Mouse (Mus musculus) common myeloid progenitor, adult 5-6 weeks (primary cell): ENCODE measurements around the gene Adamts6. TPM values are rescaled to one million over a fixed set of nuclear protein-coding genes. Genes with fewer than 3 reads are reported as not detected.
A peak's percentile ranks its signal among the peaks of the same experiment; 100 is the strongest.

Source experiments
- ATAC-seq: replicated peaks from 2 replicates; pipeline ENCODE4 v1.8.0; 2016; ENCODE audit warnings: low read depth, mild to moderate bottlenecking, moderate TSS enrichment, inconsistent platforms; ENCODE audit not compliant: poor library complexity, severe bottlenecking
- total RNA-seq: library from RNA; stranded (forward); fragments of 200-1000, 187-1606 nt; gene quantifications from 2 replicates; pipeline ENCODE4 v1.2.3, GENCODE M21; 2017

Gene Adamts6
- total RNA-seq, 1 experiment from 2014 or later: 3.0 TPM

DNA sequence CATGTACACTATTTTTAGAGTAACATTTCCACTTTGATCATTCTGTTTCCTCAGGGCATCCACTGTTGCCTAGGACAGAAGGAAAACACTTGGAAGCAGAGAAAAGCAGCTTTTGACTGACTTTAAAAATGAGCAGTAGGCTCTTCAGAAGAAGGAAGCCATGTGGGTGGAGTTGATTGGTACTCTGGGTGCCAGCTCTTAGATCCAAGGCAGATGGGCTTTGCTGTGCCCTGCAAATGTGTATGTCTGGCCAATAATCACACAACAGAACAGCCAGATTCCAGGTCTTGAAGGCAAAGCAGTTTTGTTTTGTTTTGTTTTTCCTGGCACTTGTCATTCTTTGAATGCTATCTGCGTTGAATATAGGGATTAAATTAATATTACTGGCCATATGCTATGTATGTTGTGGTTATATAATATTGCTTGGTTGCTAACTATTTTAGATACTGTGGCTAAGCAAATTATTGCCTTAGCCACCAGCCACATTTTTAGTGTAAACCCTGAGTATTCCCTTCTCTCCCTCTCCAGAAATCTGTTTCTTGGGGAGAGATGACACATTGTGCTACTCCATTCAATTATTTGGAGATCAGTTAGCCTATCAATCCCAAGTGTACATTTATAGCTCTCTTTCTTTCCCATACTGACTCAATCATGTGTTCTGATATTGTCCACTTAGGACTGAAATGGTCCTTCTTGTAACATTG, 165.8 kb downstream of the Adamts6 start:
- ATAC-seq: no peak

DNA sequence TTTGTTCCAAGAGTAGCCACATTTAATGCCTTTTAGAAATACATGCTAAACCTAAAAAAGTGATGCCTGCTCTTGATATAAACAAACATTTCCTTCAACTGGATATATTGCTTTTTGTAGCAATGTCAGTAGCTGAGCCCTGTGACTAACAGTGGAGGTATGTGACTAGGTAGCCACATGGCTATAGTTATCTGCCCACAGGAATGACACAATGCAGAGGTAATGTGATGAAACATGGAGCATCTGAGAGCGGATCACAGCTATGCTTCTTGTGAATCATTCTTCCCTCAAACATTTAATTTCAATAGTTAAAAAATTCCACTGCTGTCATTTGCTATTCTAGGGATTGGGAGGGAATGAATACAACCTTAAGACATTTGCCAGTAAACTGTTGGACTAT, 172.7 kb downstream of the Adamts6 start:
- no peak for ATAC-seq

DNA sequence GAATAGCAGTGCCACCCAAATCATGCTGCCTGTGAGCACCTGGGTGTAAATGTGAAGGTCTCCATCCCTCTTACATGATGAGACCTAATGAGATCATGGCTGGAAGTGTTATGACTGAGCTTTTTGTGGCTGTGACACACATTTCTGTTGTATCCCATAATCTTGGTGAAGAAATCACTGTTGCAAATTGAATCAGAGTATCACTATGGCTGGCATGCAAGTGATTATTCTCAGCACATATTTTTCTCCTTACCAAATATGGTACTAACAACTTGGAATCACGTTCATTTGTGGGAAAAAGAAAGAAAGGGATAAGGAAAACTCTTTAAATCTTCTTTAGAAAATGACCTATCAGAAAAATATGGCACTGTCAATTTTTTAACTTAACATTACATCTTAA, 180.4 kb downstream of the Adamts6 start:
- no peak for ATAC-seq

GRCm38 (mm10) chr13:104476285-104476956, 188.8 kb downstream of the Adamts6 start:
- no peak for ATAC-seq

GRCm38 (mm10) chr13:104482426-104483089, 194.9 kb downstream of the Adamts6 start:
- ATAC-seq: no peak

GRCm38 (mm10) chr13:104483111-104483722, 195.6 kb downstream of the Adamts6 start:
- no peak for ATAC-seq

- no peak for ATAC-seq
Measured at GRCm38 (mm10) chr13:104491046-104491811, 203.6 kb downstream of the Adamts6 start.

DNA sequence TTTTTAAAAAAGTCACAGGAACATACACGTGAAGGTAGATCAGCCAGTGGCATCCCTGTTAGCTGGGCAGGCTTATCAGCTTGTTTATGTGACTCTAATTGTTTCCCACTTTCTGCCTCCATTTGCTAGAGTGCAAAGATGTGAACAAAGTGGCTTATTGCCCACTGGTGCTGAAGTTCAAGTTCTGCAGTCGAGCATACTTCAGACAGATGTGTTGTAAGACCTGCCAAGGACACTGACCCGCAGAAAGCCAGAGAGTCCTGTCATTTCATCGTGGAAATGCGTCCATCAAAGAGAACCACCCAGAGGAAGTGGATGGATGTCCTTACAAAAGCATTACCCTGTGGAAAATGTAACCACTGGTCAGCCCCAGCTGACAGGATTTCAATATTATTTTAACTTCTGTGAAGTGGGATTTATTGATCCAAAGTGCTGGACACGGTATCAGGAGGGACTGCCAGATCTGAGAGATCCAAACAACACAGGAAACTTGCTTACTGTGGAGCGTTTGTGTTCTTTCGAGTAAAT, 205.9 kb downstream of the Adamts6 start:
- no peak for ATAC-seq

DNA sequence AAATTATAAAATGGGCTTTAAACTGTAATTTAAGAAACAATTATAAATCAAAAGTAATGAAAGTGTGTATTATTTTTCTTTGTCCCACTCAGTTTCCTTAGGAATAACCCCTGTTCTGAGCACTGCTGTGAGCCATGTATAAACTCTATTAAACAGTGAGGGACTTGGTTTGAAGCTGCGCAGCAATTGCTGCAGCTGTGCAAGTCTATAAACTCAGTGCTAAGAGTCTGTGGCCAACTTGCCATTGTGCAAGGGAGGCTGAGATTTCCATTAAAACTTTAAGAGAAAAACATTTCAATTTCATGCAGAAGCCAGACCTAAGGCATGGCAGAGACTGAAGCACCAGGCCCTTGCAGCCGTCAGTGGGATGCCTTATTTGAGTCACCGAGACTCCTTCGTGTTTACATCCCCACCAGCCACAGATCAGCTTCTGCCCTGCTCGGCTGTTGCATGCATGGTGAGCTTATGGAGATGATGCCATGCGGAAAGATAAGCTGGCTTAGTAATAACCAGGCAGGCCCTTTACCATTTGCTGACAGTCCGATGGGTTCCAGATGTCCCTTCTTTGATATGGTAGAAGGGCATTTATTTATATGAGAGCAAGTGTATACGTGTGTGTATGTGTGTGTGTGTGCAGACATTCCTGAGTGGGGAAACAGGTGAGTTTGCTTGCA, 206.7 kb downstream of the Adamts6 start:
- no peak for ATAC-seq

DNA sequence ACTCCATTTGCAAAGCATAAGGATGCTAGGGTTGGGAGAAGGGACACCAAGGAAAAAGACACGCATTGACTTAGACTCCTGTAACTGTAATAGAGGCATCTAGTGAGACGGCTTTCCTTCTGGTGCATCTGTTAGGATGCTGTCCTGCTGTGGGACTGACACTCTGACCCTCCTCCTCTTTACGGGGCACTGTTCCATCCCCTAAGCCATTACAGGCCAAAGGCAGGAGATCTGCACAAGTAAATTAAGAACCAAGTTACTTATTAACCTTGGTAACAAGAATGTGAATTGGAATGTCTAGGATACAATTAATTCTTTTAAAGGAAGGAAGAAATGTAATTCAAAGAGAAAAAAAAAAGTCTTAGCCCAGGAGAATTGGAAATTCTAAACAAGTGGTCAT, 210.0 kb downstream of the Adamts6 start:
- no peak for ATAC-seq

- no peak for ATAC-seq
Measured at GRCm38 (mm10) chr13:104498669-104499068, 211.0 kb downstream of the Adamts6 start.

DNA sequence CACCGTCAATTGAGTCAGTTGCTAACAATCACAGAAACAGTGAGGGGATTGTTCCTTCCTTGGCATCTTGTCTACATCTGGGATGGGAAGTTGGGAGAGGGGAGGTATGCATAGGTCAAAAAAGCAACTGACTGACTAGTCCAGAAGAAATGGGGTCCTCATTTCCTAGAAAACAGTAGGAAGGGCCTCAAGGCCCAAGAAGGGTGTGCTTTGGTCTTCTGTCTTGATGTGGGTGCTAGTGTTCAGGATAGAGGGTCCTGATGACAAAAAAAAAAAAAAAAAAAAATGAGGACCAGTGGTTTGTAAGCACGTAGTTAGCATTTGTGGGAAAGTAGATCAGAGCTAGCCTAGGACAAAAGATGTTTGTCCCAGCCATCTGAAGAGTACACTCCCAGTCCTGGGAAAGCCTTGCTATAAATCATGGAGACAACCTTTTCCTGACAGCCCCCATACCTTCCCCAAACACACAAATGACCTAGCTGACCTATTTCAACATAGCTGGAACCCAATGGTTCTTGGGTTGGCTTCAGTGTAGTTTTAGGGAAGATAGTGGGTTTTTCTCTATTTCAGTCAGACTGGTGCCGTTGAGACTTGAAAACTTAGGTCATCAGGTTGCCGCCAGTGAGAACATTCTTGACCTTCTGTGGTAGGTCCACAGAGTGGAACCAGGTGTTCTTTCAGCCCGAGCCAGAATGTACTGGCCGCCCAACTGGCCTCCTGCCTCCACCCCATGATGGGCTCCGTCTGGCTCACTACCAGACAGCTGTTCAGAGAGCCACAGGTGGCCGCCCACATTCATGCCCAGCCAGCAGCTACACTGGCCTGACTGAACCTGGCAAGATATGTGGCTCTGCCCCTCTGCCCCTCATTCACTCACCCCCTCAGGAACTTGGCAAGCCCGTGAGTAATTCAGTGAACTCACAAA, 211.7 kb downstream of the Adamts6 start:
- no peak for ATAC-seq

DNA sequence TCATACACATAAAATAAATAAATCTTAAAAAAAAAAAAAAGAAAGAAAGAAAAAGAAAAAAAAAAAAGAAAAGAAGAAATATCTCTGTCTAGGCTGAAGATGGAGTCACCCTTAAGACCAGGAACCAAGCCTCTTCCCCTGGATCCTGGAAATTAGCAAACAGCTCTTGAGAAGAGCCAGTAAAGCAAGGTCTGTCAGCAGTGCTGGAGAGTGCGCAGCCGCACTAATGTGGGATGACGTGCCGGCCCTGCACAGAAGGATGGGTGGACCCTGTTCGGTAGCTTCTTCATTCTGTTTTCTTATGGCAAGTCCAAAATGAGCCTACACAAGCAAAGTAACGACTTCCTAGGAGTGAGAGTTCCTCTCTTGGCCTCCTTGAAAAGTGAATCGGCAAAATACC, 214.8 kb downstream of the Adamts6 start:
- ATAC-seq: no peak

GRCm38 (mm10) chr13:104504043-104504442, 216.4 kb downstream of the Adamts6 start:
- peak; percentile 47; the same call in 1 of the 2 replicates for ATAC-seq

DNA sequence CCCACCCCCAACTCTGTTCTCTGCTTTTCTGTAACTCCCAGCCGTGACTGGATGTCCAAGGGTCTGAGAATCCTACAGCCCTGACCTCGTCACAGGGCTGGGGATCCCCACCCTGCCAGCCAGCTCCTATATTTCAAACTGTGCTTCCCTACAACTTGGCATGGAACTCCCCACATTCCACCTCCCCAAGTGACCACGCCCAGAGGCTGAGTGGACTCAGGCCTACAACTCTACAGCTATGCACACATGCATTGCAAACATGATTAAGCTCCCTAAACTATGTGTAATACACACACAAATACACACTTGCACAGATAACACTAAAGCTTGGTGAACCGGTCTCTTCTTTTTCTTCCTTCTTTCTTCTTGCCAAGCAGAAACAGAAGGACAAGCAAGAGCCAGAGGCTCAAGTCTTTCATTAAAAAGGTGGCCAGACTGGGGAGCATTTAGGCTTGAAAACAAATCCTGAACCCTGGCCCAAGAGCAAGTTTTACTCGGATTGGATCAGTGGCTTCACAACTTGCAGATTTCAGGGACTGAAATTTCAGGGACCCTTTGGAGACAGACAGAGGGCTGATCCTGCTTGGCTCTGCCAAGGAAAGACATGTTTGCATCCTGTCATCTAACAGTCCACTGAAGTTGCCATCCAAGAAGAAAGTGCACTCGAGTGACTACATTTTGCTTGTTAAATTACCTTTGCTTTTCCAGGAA, 218.7 kb downstream of the Adamts6 start:
- no peak for ATAC-seq

- no peak for ATAC-seq
Measured at GRCm38 (mm10) chr13:104507671-104508070, 220.0 kb downstream of the Adamts6 start.

GRCm38 (mm10) chr13:104509561-104510493, 222.2 kb downstream of the Adamts6 start:
- ATAC-seq: no peak
